Comparison of ENCODE assay signal across 12 mouse cellular contexts in genomic region chr1:19236591-19236990, GRCm38 (mm10). TPM values are rescaled to one million over a fixed set of nuclear protein-coding genes. Genes with fewer than 3 reads are reported as not detected.
A peak's percentile ranks its signal among the peaks of the same experiment; 100 is the strongest.
DNase-seq lines count a peak whose midpoint lies in the region; ATAC-seq and TF ChIP-seq lines count a peak whose summit lies in the region.
"Had no signal": no experiment of that assay in that cellular context is flagged by ENCODE, and none has a peak within 500 bp of the region (broad histone marks: within the 10 kb centered on the region; RNA-seq: fewer than 3 reads in every experiment).

No protein-coding gene starts in this region.

- peak; percentile 50; the same call in 1 of the 2 replicates for ATAC-seq in intestine, embryonic 15.5 days
- ATAC-seq in intestine, postnatal 0 days: no peak
- ATAC-seq in midbrain, embryonic 16.5 days: no peak
- no peak for ATAC-seq in megakaryocyte-erythroid progenitor cell, adult 5-6 weeks (replicated peaks; ENCODE audit: low FRiP score, low TSS enrichment, poor library complexity, severe bottlenecking)

- WGBS in intestine, embryonic 15.5 days: 2% methylated on average over 21 of the region's 21 CpGs
- 3% methylated on average over 21 of the region's 21 CpGs for WGBS in intestine, postnatal 0 days
- 5% methylated on average over 21 of the region's 21 CpGs for WGBS in embryonic facial prominence, embryonic 10.5 days
- WGBS in midbrain, embryonic 16.5 days: under 1% methylated on average over 21 of the region's 21 CpGs

- no peaks in the 10 kb centered on the region for H3K9me3 ChIP-seq in intestine, embryonic 15.5 days
- no peaks in the 10 kb centered on the region for H3K9me3 ChIP-seq in intestine, postnatal 0 days (ENCODE audit: control insufficient read depth)
- H3K9me3 ChIP-seq in embryonic facial prominence, embryonic 10.5 days: no peaks in the 10 kb centered on the region
- H3K9me3 ChIP-seq in midbrain, embryonic 16.5 days (replicated peaks; ENCODE audit: control insufficient read depth, low read length, poor library complexity, severe bottlenecking): no peaks in the 10 kb centered on the region
- H3K9me3 ChIP-seq: heart, embryonic 15.5 days had no signal

- H3K4me3 ChIP-seq in intestine, embryonic 15.5 days (replicated peaks): no peak overlapping the region
- H3K4me3 ChIP-seq in intestine, postnatal 0 days (ENCODE audit: low read depth, low read length): no peak overlapping the region
- peak overlapping the region; percentile 27 for H3K4me3 ChIP-seq in embryonic facial prominence, embryonic 10.5 days
- H3K4me3 ChIP-seq in midbrain, embryonic 16.5 days (ENCODE audit: low read depth, low read length): no peak overlapping the region
- H3K4me3 ChIP-seq: gastrocnemius, adult 2 months; heart, embryonic 15.5 days had no signal

- no peaks in the 10 kb centered on the region for H3K4me1 ChIP-seq in intestine, embryonic 15.5 days (replicated peaks)
- H3K4me1 ChIP-seq in intestine, postnatal 0 days (replicated peaks; ENCODE audit: control insufficient read depth, insufficient read depth, low read length): no peaks in the 10 kb centered on the region
- peaks cover 24% of the 10 kb centered on the region for H3K4me1 ChIP-seq in embryonic facial prominence, embryonic 10.5 days
- peaks cover 7% of the 10 kb centered on the region for H3K4me1 ChIP-seq in midbrain, embryonic 16.5 days (ENCODE audit: control insufficient read depth, insufficient read depth, low read length)

- peaks cover 75% of the 10 kb centered on the region for H3K27me3 ChIP-seq in intestine, embryonic 15.5 days (replicated peaks)
- H3K27me3 ChIP-seq in intestine, postnatal 0 days (replicated peaks; ENCODE audit: control insufficient read depth, insufficient read depth, low read length): peaks cover 77% of the 10 kb centered on the region
- peaks cover 100% of the 10 kb centered on the region for H3K27me3 ChIP-seq in embryonic facial prominence, embryonic 10.5 days (replicated peaks; ENCODE audit: low read depth, poor library complexity, severe bottlenecking)
- peaks cover 52% of the 10 kb centered on the region for H3K27me3 ChIP-seq in midbrain, embryonic 16.5 days (ENCODE audit: control insufficient read depth, insufficient read depth, low read depth, low read length)

- no peak overlapping the region for H3K4me2 ChIP-seq in intestine, embryonic 15.5 days (replicated peaks)
- H3K4me2 ChIP-seq in intestine, postnatal 0 days (replicated peaks; ENCODE audit: low read depth): no peak overlapping the region
- no peak overlapping the region for H3K4me2 ChIP-seq in midbrain, embryonic 16.5 days (ENCODE audit: low read length)
- H3K4me2 ChIP-seq: heart, embryonic 15.5 days had no signal

- no peak overlapping the region for H3K27ac ChIP-seq in intestine, embryonic 15.5 days
- H3K27ac ChIP-seq in intestine, postnatal 0 days (ENCODE audit: low read depth, low read length): no peak overlapping the region
- H3K27ac ChIP-seq in embryonic facial prominence, embryonic 10.5 days (replicated peaks): no peak overlapping the region
- H3K27ac ChIP-seq in midbrain, embryonic 16.5 days (ENCODE audit: low read length): peak overlapping the region; percentile 77
- H3K27ac ChIP-seq: gastrocnemius, adult 2 months; heart, embryonic 15.5 days had no signal

- DNase-seq in embryonic facial prominence, embryonic 10.5 days (ENCODE audit: low spot score): peak; percentile 73
- DNase-seq in kidney, postnatal 14 days: peak; percentile 47
- no peak for DNase-seq in liver
- DNase-seq: gastrocnemius, adult 2 months; right cerebral cortex, postnatal 25 days had no signal

- H3K9ac ChIP-seq in intestine, embryonic 15.5 days: no peak overlapping the region
- no peak overlapping the region for H3K9ac ChIP-seq in intestine, postnatal 0 days (ENCODE audit: low read depth, low read length)
- peak overlapping the region; percentile 6; the same call in 1 of the 2 replicates for H3K9ac ChIP-seq in midbrain, embryonic 16.5 days (ENCODE audit: low read depth, low read length)
- H3K9ac ChIP-seq: heart, embryonic 15.5 days had no signal

- TF ChIP-seq CTCF in intestine, postnatal 0 days (IDR thresholded peaks at IDR 0.05; ENCODE audit: low read depth): no peak

- no peaks in the 10 kb centered on the region for H3K36me3 ChIP-seq in intestine, embryonic 15.5 days
- H3K36me3 ChIP-seq in intestine, postnatal 0 days (ENCODE audit: control insufficient read depth, insufficient read depth): no peaks in the 10 kb centered on the region
- H3K36me3 ChIP-seq in embryonic facial prominence, embryonic 10.5 days (replicated peaks): no peaks in the 10 kb centered on the region
- no peaks in the 10 kb centered on the region for H3K36me3 ChIP-seq in midbrain, embryonic 16.5 days (ENCODE audit: control insufficient read depth, insufficient read depth, low read length)
- H3K36me3 ChIP-seq: heart, embryonic 15.5 days had no signal

RNA-seq across cellular contexts. Expression of gene Tfap2b, which starts 27.9 kb away (rescaled TPM):
- 1.1 TPM in 2 replicates for polyA plus RNA-seq in intestine, embryonic 15.5 days (2015; fragmentation: Nextera tagmentation; extraction: Ambion mirVana)
- polyA plus RNA-seq in intestine, postnatal 0 days (2015; fragmentation: Nextera tagmentation; extraction: Ambion mirVana): not detected in 2 replicates
- polyA plus RNA-seq in embryonic facial prominence, embryonic 10.5 days (2016; fragmentation: Nextera tagmentation; extraction: Ambion mirVana): 31.5 and 38.3 TPM in 2 replicates
- 141 and 223 TPM in 2 replicates for polyA plus RNA-seq in midbrain, embryonic 16.5 days (2015; fragmentation: Nextera tagmentation; extraction: Ambion mirVana)
- not detected in 2 replicates for total RNA-seq in megakaryocyte-erythroid progenitor cell, adult 5-6 weeks (2014; fragmentation: Nextera tagmentation)
- total RNA-seq in megakaryocyte-erythroid progenitor cell, adult 5-6 weeks (2017): not detected in 2 replicates
- total RNA-seq: common myeloid progenitor, adult 5-6 weeks; gastrocnemius, adult 2 months; liver, adult 2 months had no signal

Comparison
In these comparisons a context has a peak if more than half of its experiments do, and no peak if none do; other contexts are left out.
1. RNA of gene Tfap2b, which starts 27.9 kb away (polyA plus RNA-seq): 141 to 223 TPM in midbrain, embryonic 16.5 days and 31.5 to 38.3 TPM in embryonic facial prominence, embryonic 10.5 days; 1.1 TPM in intestine, embryonic 15.5 days and not detected in intestine, postnatal 0 days; every median in the first group is over 10 times any median in the second.